Mouse (Mus musculus): ENCODE data around the gene Agr3. TPM values are rescaled to one million over a fixed set of nuclear protein-coding genes. Genes with fewer than 3 reads are reported as not detected.

Agr3 gene
- polyA plus RNA-seq, 1 experiment from 2014 or later = not detected

- 56% methylated on average over 1 of the region's 1 CpGs for WGBS (ENCODE audit: insufficient replicate concordance)
- TF ChIP-seq CTCF (IDR thresholded peaks at IDR 0.05; ENCODE audit: low read depth) (no peak), EP300 (IDR thresholded peaks at IDR 0.05; ENCODE audit: low read depth) (no peak)
- no peak for ATAC-seq
- Histone ChIP-seq H3K9ac (replicated peaks) (no peak overlapping the region), H3K9me3 (ENCODE audit: low read length) (no peaks in the 10 kb centered on the region), H3K4me3 (ENCODE audit: low read depth, low read length) (no peak overlapping the region), H3K27me3 (ENCODE audit: insufficient read depth, low read length) (no peaks in the 10 kb centered on the region), H3K4me2 (ENCODE audit: low read depth, low read length) (no peak overlapping the region), H3K36me3 (replicated peaks; ENCODE audit: insufficient read depth, low read length) (no peaks in the 10 kb centered on the region), H3K4me1 (ENCODE audit: insufficient read depth) (no peaks in the 10 kb centered on the region), H3K27ac (ENCODE audit: low read depth) (no peak overlapping the region)
- no peak for DNase-seq
Measured at GRCm38 (mm10) chr12:35951757-35952156, 26.3 kb downstream of the Agr3 start.

DNA sequence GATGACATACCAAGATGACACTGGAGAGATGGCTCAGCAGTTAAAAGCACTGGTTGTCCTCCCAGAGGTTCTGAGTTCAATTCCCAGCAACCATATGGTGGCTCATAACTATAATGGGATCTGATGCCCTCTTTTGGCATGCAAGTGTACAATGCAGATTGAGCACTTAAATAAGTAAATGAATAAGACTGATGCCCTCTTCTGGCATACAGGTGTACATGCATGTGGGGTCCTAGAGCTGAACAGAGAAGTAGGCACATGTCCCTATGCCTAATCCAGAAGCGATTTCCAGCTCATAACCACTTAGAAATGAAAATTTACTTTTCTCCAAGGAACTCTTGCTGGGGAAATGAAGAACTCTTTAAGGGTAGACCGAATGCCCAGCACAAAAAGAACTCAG, 31.8 kb downstream of the Agr3 start:
- ATAC-seq = 0 out of 2 replicates have a peak, but pooled peaks have one; percentile 33
- no peak overlapping the region for H3K27ac ChIP-seq (ENCODE audit: low read depth)
- H3K36me3 ChIP-seq (replicated peaks; ENCODE audit: insufficient read depth, low read length) = no peaks in the 10 kb centered on the region
- H3K9ac ChIP-seq (replicated peaks) = no peak overlapping the region
- no peak overlapping the region for H3K4me3 ChIP-seq (ENCODE audit: low read depth, low read length)
- no peaks in the 10 kb centered on the region for H3K4me1 ChIP-seq (ENCODE audit: insufficient read depth)
- 45% methylated on average over 2 of the region's 2 CpGs for WGBS (ENCODE audit: insufficient replicate concordance)
- H3K27me3 ChIP-seq (ENCODE audit: insufficient read depth, low read length) = no peaks in the 10 kb centered on the region
- H3K4me2 ChIP-seq (ENCODE audit: low read depth, low read length) = no peak overlapping the region
- DNase-seq = no peak
- TF ChIP-seq EP300 (IDR thresholded peaks at IDR 0.05; ENCODE audit: low read depth) (no peak), CTCF (IDR thresholded peaks at IDR 0.05; ENCODE audit: low read depth) (peak; percentile 65)
- H3K9me3 ChIP-seq (ENCODE audit: low read length) = no peaks in the 10 kb centered on the region

DNA sequence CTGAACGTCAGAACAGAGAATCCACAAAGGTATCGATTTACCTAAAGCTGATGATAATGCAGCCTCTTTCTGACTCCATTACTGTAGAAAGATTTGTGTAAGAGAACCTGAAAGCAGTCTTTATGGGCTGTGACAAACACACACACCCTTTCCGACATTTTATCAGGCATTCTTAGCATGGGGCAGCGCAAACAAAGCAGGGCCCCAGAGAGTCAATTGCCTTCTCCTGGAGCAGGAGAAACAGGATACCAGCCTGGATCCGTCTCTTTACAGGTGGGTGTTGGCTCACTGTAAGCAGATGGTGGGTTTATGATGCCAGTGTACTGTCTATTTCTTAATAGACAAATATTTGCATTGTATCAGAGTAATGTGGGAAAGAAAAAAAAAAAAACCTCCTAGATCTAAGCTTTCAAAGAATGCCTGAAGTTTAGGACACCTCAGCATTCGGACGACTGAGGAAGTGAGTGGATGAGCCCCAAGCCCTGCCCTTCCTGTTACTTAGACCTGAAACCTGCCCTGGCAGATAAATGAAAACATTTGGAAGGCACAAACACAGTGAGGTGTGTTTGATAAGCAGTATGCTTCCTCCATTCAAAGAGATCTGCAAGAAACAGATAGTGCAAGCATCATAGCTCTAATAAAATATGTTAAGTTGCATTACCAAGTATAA, 40.8 kb downstream of the Agr3 start:
- Histone ChIP-seq H3K9me3 (ENCODE audit: low read length) (no peaks in the 10 kb centered on the region), H3K27me3 (ENCODE audit: insufficient read depth, low read length) (no peaks in the 10 kb centered on the region), H3K4me3 (ENCODE audit: low read depth, low read length) (no peak overlapping the region), H3K4me1 (ENCODE audit: insufficient read depth) (no peaks in the 10 kb centered on the region), H3K36me3 (replicated peaks; ENCODE audit: insufficient read depth, low read length) (no peaks in the 10 kb centered on the region), H3K27ac (ENCODE audit: low read depth) (no peak overlapping the region), H3K9ac (replicated peaks) (no peak overlapping the region), H3K4me2 (ENCODE audit: low read depth, low read length) (no peak overlapping the region)
- peak; percentile 69 for ATAC-seq
- 41% methylated on average over 7 of the region's 7 CpGs for WGBS (ENCODE audit: insufficient replicate concordance)
- TF ChIP-seq EP300 (IDR thresholded peaks at IDR 0.05; ENCODE audit: low read depth) (peak; percentile 66; the same call in 1 of the 2 replicates), CTCF (IDR thresholded peaks at IDR 0.05; ENCODE audit: low read depth) (no peak)
- DNase-seq = no peak

GRCm38 (mm10) chr12:35966768-35967141, 41.3 kb downstream of the Agr3 start:
- no peaks in the 10 kb centered on the region for H3K36me3 ChIP-seq (replicated peaks; ENCODE audit: insufficient read depth, low read length)
- no peak overlapping the region for H3K4me2 ChIP-seq (ENCODE audit: low read depth, low read length)
- ATAC-seq = no peak
- 67% methylated on average over 7 of the region's 7 CpGs for WGBS (ENCODE audit: insufficient replicate concordance)
- H3K4me1 ChIP-seq (ENCODE audit: insufficient read depth) = no peaks in the 10 kb centered on the region
- H3K4me3 ChIP-seq (ENCODE audit: low read depth, low read length) = no peak overlapping the region
- no peaks in the 10 kb centered on the region for H3K27me3 ChIP-seq (ENCODE audit: insufficient read depth, low read length)
- no peak for DNase-seq
- H3K9ac ChIP-seq (replicated peaks) = no peak overlapping the region
- no peak for TF ChIP-seq CTCF (IDR thresholded peaks at IDR 0.05; ENCODE audit: low read depth)
- TF ChIP-seq EP300 (IDR thresholded peaks at IDR 0.05; ENCODE audit: low read depth) = no peak
- H3K27ac ChIP-seq (ENCODE audit: low read depth) = no peak overlapping the region
- no peaks in the 10 kb centered on the region for H3K9me3 ChIP-seq (ENCODE audit: low read length)

- no peak overlapping the region for H3K27ac ChIP-seq (ENCODE audit: low read depth)
- no peak overlapping the region for H3K4me2 ChIP-seq (ENCODE audit: low read depth, low read length)
- 55% methylated on average over 3 of the region's 3 CpGs for WGBS (ENCODE audit: insufficient replicate concordance)
- no peak overlapping the region for H3K4me3 ChIP-seq (ENCODE audit: low read depth, low read length)
- H3K9ac ChIP-seq (replicated peaks) = no peak overlapping the region
- H3K9me3 ChIP-seq (ENCODE audit: low read length) = no peaks in the 10 kb centered on the region
- ATAC-seq = no peak
- H3K36me3 ChIP-seq (replicated peaks; ENCODE audit: insufficient read depth, low read length) = no peaks in the 10 kb centered on the region
- DNase-seq = no peak
- 0 out of 2 replicates have a peak, but pooled peaks cover 4% of the 10 kb centered on the region for H3K27me3 ChIP-seq (ENCODE audit: insufficient read depth, low read length)
- no peak for TF ChIP-seq EP300 (IDR thresholded peaks at IDR 0.05; ENCODE audit: low read depth)
- TF ChIP-seq CTCF (IDR thresholded peaks at IDR 0.05; ENCODE audit: low read depth) = no peak
- no peaks in the 10 kb centered on the region for H3K4me1 ChIP-seq (ENCODE audit: insufficient read depth)
Measured at GRCm38 (mm10) chr12:35975898-35976297, 50.5 kb downstream of the Agr3 start.

DNA sequence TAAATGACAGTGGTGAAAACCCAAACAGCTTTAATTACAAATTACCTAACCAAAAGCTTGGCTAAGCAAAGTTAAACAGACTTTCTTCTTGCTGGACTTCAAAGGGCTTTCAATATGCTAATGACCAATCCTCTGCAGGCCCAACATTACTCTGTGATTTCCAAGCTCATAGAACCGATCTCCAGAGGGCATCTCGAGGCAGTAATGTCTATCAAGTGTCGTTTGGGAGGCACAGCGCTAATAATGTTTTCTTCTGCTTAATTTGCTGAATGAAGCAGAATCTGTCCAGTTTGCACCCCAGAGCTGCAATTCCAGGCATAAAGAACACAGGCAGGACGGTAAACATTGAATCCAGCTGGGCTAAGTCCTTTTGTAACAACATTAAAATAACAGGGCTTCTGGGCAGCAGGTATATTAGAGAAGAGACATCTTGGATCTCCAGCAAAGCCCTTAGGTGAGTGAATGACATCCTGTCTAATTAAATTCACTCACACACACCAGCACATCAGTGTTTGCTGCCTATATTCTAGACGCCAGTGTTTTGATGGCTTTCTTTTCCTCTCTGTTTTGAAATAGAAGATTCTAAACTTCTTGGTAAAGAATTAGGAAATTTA, 52.3 kb downstream of the Agr3 start:
- H3K27ac ChIP-seq (ENCODE audit: low read depth) = no peak overlapping the region
- DNase-seq = no peak
- no peak overlapping the region for H3K4me2 ChIP-seq (ENCODE audit: low read depth, low read length)
- H3K9ac ChIP-seq (replicated peaks) = no peak overlapping the region
- no peak for ATAC-seq
- no peak overlapping the region for H3K4me3 ChIP-seq (ENCODE audit: low read depth, low read length)
- WGBS (ENCODE audit: insufficient replicate concordance) = 51% methylated on average over 6 of the region's 6 CpGs
- no peaks in the 10 kb centered on the region for H3K9me3 ChIP-seq (ENCODE audit: low read length)
- 0 out of 2 replicates have a peak, but pooled peaks cover 4% of the 10 kb centered on the region for H3K27me3 ChIP-seq (ENCODE audit: insufficient read depth, low read length)
- 0 out of 2 replicates have a peak, but pooled peaks cover 4% of the 10 kb centered on the region for H3K4me1 ChIP-seq (ENCODE audit: insufficient read depth)
- H3K36me3 ChIP-seq (replicated peaks; ENCODE audit: insufficient read depth, low read length) = no peaks in the 10 kb centered on the region
- TF ChIP-seq EP300 (IDR thresholded peaks at IDR 0.05; ENCODE audit: low read depth) = no peak
- no peak for TF ChIP-seq CTCF (IDR thresholded peaks at IDR 0.05; ENCODE audit: low read depth)

Measured in liver, postnatal 0 days (tissue).